Mouse (Mus musculus): Measurements from ENCODE around the gene Nrip1.

- no peak for TF ChIP-seq CTCF (IDR thresholded peaks at IDR 0.05; ENCODE audit: low read depth, low read length)
- no peak for TF ChIP-seq POLR2A (IDR thresholded peaks at IDR 0.05; ENCODE audit: borderline replicate concordance, low read depth, low read length)
Observed at GRCm38 (mm10) chr16:76249345-76250091, 124.1 kb downstream of the Nrip1 start.
